Mouse (Mus musculus) intestine, embryonic 15.5 days (tissue): ENCODE results near the gene Ugt1a5. TPM values are rescaled to one million over a fixed set of nuclear protein-coding genes. Genes with fewer than 3 reads are reported as not detected.

Experiments
- ATAC-seq: fragments of 200-750 bp; cut with Nextera tagmentation; 2 replicates; pipeline ENCODE4 v1.8.0; 2017; ENCODE audit warnings: moderate TSS enrichment, moderate library complexity
- H3K27ac ChIP-seq: fragments of 300-500 bp; sonication (generic); 2 replicates; pipeline ENCODE4 v1.5.1; 2015; ENCODE audit warnings: mild to moderate bottlenecking, inconsistent platforms
- H3K27me3 ChIP-seq: fragments of 300-500 bp; sonication (generic); replicated peaks from 2 replicates; pipeline ENCODE4 v1.6.1; 2015; ENCODE audit warnings: inconsistent platforms
- H3K36me3 ChIP-seq: fragments of 300-500 bp; sonication (generic); 2 replicates; pipeline ENCODE4 v1.6.1; 2015; ENCODE audit warnings: inconsistent platforms
- H3K4me1 ChIP-seq: fragments of 300-500 bp; sonication (generic); replicated peaks from 2 replicates; pipeline ENCODE4 v1.6.1; 2015; ENCODE audit warnings: inconsistent platforms
- H3K4me2 ChIP-seq: fragments of 300-500 bp; sonication (generic); replicated peaks from 2 replicates; pipeline ENCODE4 v1.6.1; 2015; ENCODE audit warnings: mild to moderate bottlenecking, inconsistent platforms
- H3K4me3 ChIP-seq: fragments of 300-500 bp; sonication (generic); replicated peaks from 2 replicates; pipeline ENCODE4 v1.5.1; 2015; ENCODE audit warnings: inconsistent platforms
- H3K9ac ChIP-seq: fragments of 300-500 bp; sonication (generic); 2 replicates; pipeline ENCODE4 v1.6.1; 2015; ENCODE audit warnings: inconsistent platforms
- H3K9me3 ChIP-seq: fragments of 300-500 bp; sonication (generic); 2 replicates; pipeline ENCODE4 v1.6.1; 2016; ENCODE audit warnings: inconsistent platforms
- WGBS: fragments of 180-500 bp; shearing (Covaris S2); methylation state at CpG from one replicate; pipeline ENCODE4 v1.1.7; 2015; 5-methylcytosine and 5-hydroxymethylcytosine counted together
- polyA plus RNA-seq: library from polyadenylated mRNA; unstranded; fragments of >200 nt; fragmentation: Nextera tagmentation; extraction: Ambion mirVana; gene quantifications from 2 replicates; pipeline ENCODE4 v1.2.1, GENCODE M21; 2015

Gene Ugt1a5
- polyA plus RNA-seq, 1 experiment from 2014 or later: not detected

- 71% methylated on average over 6 of the region's 6 CpGs for WGBS
- H3K4me3 ChIP-seq: no peak overlapping the region
- no peaks in the 10 kb centered on the region for H3K4me1 ChIP-seq
- peak; percentile 36 for ATAC-seq
- H3K36me3 ChIP-seq: no peaks in the 10 kb centered on the region
- no peaks in the 10 kb centered on the region for H3K27me3 ChIP-seq
- 0 out of 2 replicates have a peak, but pooled peaks cover 9% of the 10 kb centered on the region for H3K9me3 ChIP-seq
- no peak overlapping the region for H3K9ac ChIP-seq
- H3K4me2 ChIP-seq: no peak overlapping the region
- no peak overlapping the region for H3K27ac ChIP-seq
Observed at GRCm38 (mm10) chr1:88253540-88253939, 87.7 kb downstream of the Ugt1a5 start.

GRCm38 (mm10) chr1:88254793-88255465, 89.1 kb downstream of the Ugt1a5 start:
- Histone ChIP-seq H3K27ac (no peak overlapping the region), H3K9ac (no peak overlapping the region), H3K9me3 (0 out of 2 replicates have a peak, but pooled peaks cover 9% of the 10 kb centered on the region), H3K4me1 (0 out of 2 replicates have a peak, but pooled peaks cover 8% of the 10 kb centered on the region), H3K36me3 (0 out of 2 replicates have a peak, but pooled peaks cover 1% of the 10 kb centered on the region), H3K27me3 (no peaks in the 10 kb centered on the region), H3K4me3 (no peak overlapping the region), H3K4me2 (no peak overlapping the region)
- 84% methylated on average over 12 of the region's 12 CpGs for WGBS
- no peak for ATAC-seq

GRCm38 (mm10) chr1:88255466-88255857, 89.7 kb downstream of the Ugt1a5 start:
- H3K9me3 ChIP-seq: 0 out of 2 replicates have a peak, but pooled peaks cover 9% of the 10 kb centered on the region

GRCm38 (mm10) chr1:88255989-88256754, 90.4 kb downstream of the Ugt1a5 start:
- no peak overlapping the region for H3K27ac ChIP-seq
- whole genome bisulfite sequencing: 79% methylated on average over 13 of the region's 13 CpGs
- H3K9me3 ChIP-seq: 0 out of 2 replicates have a peak, but pooled peaks cover 9% of the 10 kb centered on the region
- H3K4me3 ChIP-seq: no peak overlapping the region
- no peak overlapping the region for H3K4me2 ChIP-seq
- peaks cover 12% of the 10 kb centered on the region; the same call in 1 of the 2 replicates for H3K4me1 ChIP-seq
- H3K27me3 ChIP-seq: no peaks in the 10 kb centered on the region
- H3K9ac ChIP-seq: no peak overlapping the region
- H3K36me3 ChIP-seq: peaks cover 14% of the 10 kb centered on the region
- ATAC-seq: no peak

More at GRCm38 (mm10) chr1:88255466-88255857, 89.7 kb downstream of the Ugt1a5 start:
- no peak overlapping the region for H3K9ac ChIP-seq
- peaks cover 12% of the 10 kb centered on the region; the same call in 1 of the 2 replicates for H3K4me1 ChIP-seq
- no peaks in the 10 kb centered on the region for H3K27me3 ChIP-seq
- no peak overlapping the region for H3K27ac ChIP-seq
- 51% methylated on average over 2 of the region's 2 CpGs for WGBS
- H3K36me3 ChIP-seq: peaks cover 6% of the 10 kb centered on the region
- no peak overlapping the region for H3K4me2 ChIP-seq
- no peak for ATAC-seq
- H3K4me3 ChIP-seq: no peak overlapping the region

- Histone ChIP-seq H3K9ac (no peak overlapping the region), H3K27ac (no peak overlapping the region), H3K27me3 (no peaks in the 10 kb centered on the region), H3K9me3 (0 out of 2 replicates have a peak, but pooled peaks cover 9% of the 10 kb centered on the region), H3K4me2 (no peak overlapping the region), H3K4me3 (no peak overlapping the region), H3K36me3 (peaks cover 21% of the 10 kb centered on the region), H3K4me1 (peaks cover 12% of the 10 kb centered on the region; the same call in 1 of the 2 replicates)
- no peak for ATAC-seq
- WGBS: 77% methylated on average over 10 of the region's 10 CpGs
Observed at GRCm38 (mm10) chr1:88256886-88257663, 91.3 kb downstream of the Ugt1a5 start.

GRCm38 (mm10) chr1:88257681-88258080, 91.9 kb downstream of the Ugt1a5 start:
- ATAC-seq: no peak
- H3K9ac ChIP-seq: no peak overlapping the region
- H3K4me1 ChIP-seq: peaks cover 15% of the 10 kb centered on the region; the same call in 1 of the 2 replicates
- H3K4me3 ChIP-seq: no peak overlapping the region
- peaks cover 26% of the 10 kb centered on the region for H3K36me3 ChIP-seq
- no peak overlapping the region for H3K27ac ChIP-seq
- H3K4me2 ChIP-seq: no peak overlapping the region
- 80% methylated on average over 6 of the region's 6 CpGs for WGBS
- no peaks in the 10 kb centered on the region for H3K27me3 ChIP-seq
- H3K9me3 ChIP-seq: 0 out of 2 replicates have a peak, but pooled peaks cover 9% of the 10 kb centered on the region

GRCm38 (mm10) chr1:88258361-88258760, 92.5 kb downstream of the Ugt1a5 start:
- Histone ChIP-seq H3K4me3 (no peak overlapping the region), H3K9ac (no peak overlapping the region), H3K27me3 (no peaks in the 10 kb centered on the region), H3K36me3 (peaks cover 33% of the 10 kb centered on the region), H3K4me2 (no peak overlapping the region), H3K4me1 (peaks cover 15% of the 10 kb centered on the region; the same call in 1 of the 2 replicates), H3K27ac (no peak overlapping the region), H3K9me3 (0 out of 2 replicates have a peak, but pooled peaks cover 9% of the 10 kb centered on the region)
- ATAC-seq: no peak
- WGBS: 70% methylated on average over 6 of the region's 6 CpGs

- ATAC-seq: peak; percentile 4; the same call in 1 of the 2 replicates
- 71% methylated on average over 8 of the region's 8 CpGs for WGBS
- Histone ChIP-seq H3K36me3 (peaks cover 40% of the 10 kb centered on the region), H3K4me3 (no peak overlapping the region), H3K4me2 (no peak overlapping the region), H3K27me3 (no peaks in the 10 kb centered on the region), H3K9ac (no peak overlapping the region), H3K9me3 (0 out of 2 replicates have a peak, but pooled peaks cover 9% of the 10 kb centered on the region), H3K27ac (no peak overlapping the region), H3K4me1 (peaks cover 15% of the 10 kb centered on the region; the same call in 1 of the 2 replicates)
Observed at GRCm38 (mm10) chr1:88258881-88259642, 93.2 kb downstream of the Ugt1a5 start.

- no peaks in the 10 kb centered on the region for H3K27me3 ChIP-seq
- H3K9ac ChIP-seq: no peak overlapping the region
- WGBS: 76% methylated on average over 4 of the region's 4 CpGs
- H3K4me3 ChIP-seq: no peak overlapping the region
- H3K27ac ChIP-seq: no peak overlapping the region
- peak; percentile 5; the same call in 1 of the 2 replicates for ATAC-seq
- H3K36me3 ChIP-seq: peaks cover 45% of the 10 kb centered on the region
- H3K4me1 ChIP-seq: peaks cover 15% of the 10 kb centered on the region; the same call in 1 of the 2 replicates
- 0 out of 2 replicates have a peak, but pooled peaks cover 9% of the 10 kb centered on the region for H3K9me3 ChIP-seq
- no peak overlapping the region for H3K4me2 ChIP-seq
Observed at GRCm38 (mm10) chr1:88259643-88260024, 93.8 kb downstream of the Ugt1a5 start.

- peak; percentile 48 for ATAC-seq
- Histone ChIP-seq H3K9ac (no peak overlapping the region), H3K9me3 (0 out of 2 replicates have a peak, but pooled peaks cover 7% of the 10 kb centered on the region), H3K27me3 (no peaks in the 10 kb centered on the region), H3K4me1 (peaks cover 15% of the 10 kb centered on the region; the same call in 1 of the 2 replicates), H3K27ac (no peak overlapping the region), H3K36me3 (peaks cover 50% of the 10 kb centered on the region), H3K4me3 (no peak overlapping the region), H3K4me2 (no peak overlapping the region)
- whole genome bisulfite sequencing: 79% methylated on average over 6 of the region's 6 CpGs
Observed at GRCm38 (mm10) chr1:88260114-88260513, 94.3 kb downstream of the Ugt1a5 start.
